Mouse (Mus musculus): ENCODE measurements around the gene Zfp958. TPM values are rescaled to one million over a fixed set of nuclear protein-coding genes. Genes with fewer than 3 reads are reported as not detected.

Gene Zfp958
- polyA plus RNA-seq, 1 experiment from 2014 or later = 14.3 TPM

DNA sequence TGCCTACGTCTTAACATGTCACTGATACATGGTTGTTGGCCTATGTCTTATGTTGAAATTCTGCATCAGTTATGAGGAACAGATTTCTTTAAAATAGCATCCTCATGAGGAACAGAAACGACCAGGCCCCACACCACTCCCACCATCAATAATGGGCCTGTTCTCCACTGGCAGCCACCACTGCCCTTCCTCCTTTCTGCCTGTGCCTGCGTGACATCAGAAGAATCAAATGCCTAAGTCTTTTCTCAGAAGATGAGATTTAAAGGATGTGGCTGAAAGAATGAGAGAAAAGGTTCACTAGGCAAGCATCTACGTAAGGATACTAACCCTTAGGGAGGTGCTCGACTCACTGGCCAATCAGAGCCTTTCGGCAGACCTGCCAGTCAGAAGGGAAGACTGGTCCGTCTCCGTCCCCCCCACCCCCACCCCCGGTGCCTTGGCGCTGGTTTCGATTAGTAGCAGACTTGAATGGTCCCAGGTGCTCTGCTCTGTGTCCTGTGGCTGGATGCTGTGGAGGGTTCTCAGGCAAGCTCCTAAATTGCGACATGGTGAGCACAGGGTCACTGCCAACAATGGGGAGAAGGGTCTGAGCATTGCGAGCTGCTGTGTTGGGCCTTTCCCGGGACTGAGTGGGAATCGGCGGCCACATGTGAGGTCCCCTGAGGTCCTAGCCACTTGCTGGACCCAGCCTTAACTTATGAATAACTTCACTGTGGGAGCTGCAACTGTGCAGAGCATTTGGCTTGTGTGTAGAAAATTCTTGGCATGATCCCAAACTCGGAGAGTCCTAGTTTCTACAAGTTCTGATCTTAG is 62.4 kb downstream of the Zfp958 start:
- Histone ChIP-seq H3K27me3 (ENCODE audit: low read depth, poor library complexity, severe bottlenecking) (no peaks in the 10 kb centered on the region), H3K4me3 (no peak overlapping the region), H3K27ac (replicated peaks) (no peak overlapping the region), H3K36me3 (no peaks in the 10 kb centered on the region), H3K9me3 (replicated peaks) (peaks cover 22% of the 10 kb centered on the region; the same call in 1 of the 2 replicates), H3K4me1 (peaks cover 10% of the 10 kb centered on the region)
- WGBS = 86% methylated on average over 17 of the region's 17 CpGs
- DNase-seq (ENCODE audit: low spot score) = no peak

DNA sequence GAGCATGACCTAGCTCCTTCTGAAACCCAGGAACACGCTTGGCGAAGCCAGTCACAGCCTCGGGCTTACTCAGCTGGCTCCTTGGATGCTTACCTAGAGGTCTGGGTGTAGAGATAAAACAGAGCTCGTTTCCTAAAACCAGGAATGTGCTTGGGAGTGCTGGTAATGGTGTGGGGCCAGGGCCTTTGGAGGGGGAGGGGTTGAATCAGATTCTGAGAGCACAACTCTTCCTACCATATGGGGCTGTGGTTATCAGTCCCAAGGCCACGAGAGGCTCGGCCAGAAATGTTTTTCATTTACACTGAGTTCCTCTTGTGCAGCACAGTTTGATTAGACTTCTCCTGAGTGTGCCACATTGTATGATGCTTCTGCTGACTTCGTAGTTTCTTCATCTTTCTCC is 63.6 kb downstream of the Zfp958 start:
- Histone ChIP-seq H3K9me3 (replicated peaks) (peaks cover 19% of the 10 kb centered on the region; the same call in 1 of the 2 replicates), H3K27ac (replicated peaks) (peak overlapping the region; percentile 95), H3K27me3 (ENCODE audit: low read depth, poor library complexity, severe bottlenecking) (no peaks in the 10 kb centered on the region), H3K4me1 (peaks cover 10% of the 10 kb centered on the region), H3K36me3 (no peaks in the 10 kb centered on the region), H3K4me3 (peak overlapping the region; percentile 72)
- WGBS = 94% methylated on average over 7 of the region's 7 CpGs
- no peak for DNase-seq (ENCODE audit: low spot score)

DNA sequence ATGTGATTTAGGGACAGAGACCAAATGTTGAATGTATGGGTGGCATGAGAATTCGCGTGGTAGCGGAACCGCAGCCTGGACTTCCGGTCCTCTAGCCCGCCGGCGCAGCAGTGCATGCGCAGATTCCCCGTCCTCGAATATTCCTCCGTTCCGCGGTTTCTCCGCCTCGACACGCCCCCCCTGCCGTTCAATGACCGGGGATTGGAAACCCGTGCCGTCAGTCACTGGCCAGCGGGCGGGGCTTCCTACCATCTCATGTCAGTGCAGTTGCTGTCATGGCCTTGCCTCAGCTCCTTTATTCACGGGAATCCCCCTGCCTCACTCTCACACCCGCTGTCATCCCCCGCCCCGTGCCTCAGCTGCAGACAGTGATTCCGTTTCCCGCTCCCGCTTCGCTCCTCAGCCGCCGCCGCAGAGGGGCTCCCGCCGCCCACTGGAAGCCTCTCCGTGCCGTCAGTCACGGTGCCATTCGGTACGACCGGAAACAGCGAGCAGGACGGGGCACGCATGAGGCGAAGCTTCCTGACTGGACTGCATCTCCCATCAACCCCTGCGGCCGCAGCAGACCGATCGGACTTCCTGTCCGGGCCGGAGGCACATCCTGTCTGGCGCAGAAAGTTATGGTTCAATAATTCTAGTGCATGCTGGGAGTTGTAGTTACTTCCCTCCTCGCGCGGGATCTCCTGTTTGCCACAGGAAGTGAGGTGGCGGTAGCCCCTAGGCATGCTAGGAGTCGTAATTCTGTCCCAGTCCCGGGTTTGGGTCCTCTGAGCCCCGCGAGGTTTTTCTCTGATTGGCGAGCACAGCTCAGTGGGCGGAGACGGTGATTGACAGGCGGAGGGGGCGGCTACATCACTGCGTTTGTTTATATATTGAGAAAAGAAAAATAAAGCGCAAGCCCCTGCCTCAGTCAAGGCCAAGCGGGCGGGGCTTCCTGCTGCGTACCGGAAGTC is 64.6 kb downstream of the Zfp958 start:
- peak overlapping the region; percentile 95 for H3K27ac ChIP-seq (replicated peaks)
- DNase-seq (ENCODE audit: low spot score) = peak; percentile 97
- under 1% methylated on average over 72 of the region's 72 CpGs for WGBS
- peaks cover 19% of the 10 kb centered on the region; the same call in 1 of the 2 replicates for H3K9me3 ChIP-seq (replicated peaks)
- H3K4me1 ChIP-seq = peaks cover 10% of the 10 kb centered on the region
- no peaks in the 10 kb centered on the region for H3K27me3 ChIP-seq (ENCODE audit: low read depth, poor library complexity, severe bottlenecking)
- peak overlapping the region; percentile 72 for H3K4me3 ChIP-seq
- no peaks in the 10 kb centered on the region for H3K36me3 ChIP-seq

DNA sequence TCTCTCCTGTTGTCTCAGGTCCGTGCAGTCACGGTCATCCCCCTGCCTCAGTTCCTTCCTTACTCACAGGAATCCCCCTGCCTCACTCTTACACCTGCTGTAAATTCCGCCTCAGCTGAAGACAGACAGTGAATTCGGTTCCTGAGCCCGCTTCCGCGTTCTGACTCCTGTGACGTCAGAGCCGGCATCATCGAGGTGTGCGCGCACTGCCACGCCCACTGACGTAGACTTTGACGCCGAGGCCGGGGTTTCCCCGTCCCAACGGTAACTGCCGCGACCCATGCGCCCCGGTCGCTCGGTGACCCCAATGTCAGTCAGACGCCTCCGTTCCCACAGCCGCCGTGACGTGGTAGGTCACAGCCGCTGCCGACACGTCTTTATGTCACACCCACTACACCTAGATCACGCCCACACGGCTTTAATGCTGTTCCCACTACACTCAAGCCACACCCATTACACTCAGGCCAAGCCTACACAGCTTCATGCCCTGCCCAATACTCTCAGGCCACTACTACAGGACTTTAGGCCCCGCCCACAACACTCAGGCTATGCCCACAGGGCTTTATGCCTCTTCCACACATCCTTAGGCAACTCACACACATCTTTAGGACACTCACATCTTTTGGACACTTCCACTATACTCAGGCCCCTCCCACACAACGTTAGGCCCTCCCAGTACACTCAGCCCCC is 65.4 kb downstream of the Zfp958 start:
- H3K27ac ChIP-seq (replicated peaks) = peak overlapping the region; percentile 95
- no peaks in the 10 kb centered on the region for H3K36me3 ChIP-seq
- peaks cover 19% of the 10 kb centered on the region; the same call in 1 of the 2 replicates for H3K9me3 ChIP-seq (replicated peaks)
- peak overlapping the region; percentile 72 for H3K4me3 ChIP-seq
- H3K4me1 ChIP-seq = peaks cover 10% of the 10 kb centered on the region
- DNase-seq (ENCODE audit: low spot score) = peak; percentile 90
- WGBS = under 1% methylated on average over 37 of the region's 37 CpGs
- no peaks in the 10 kb centered on the region for H3K27me3 ChIP-seq (ENCODE audit: low read depth, poor library complexity, severe bottlenecking)

DNA sequence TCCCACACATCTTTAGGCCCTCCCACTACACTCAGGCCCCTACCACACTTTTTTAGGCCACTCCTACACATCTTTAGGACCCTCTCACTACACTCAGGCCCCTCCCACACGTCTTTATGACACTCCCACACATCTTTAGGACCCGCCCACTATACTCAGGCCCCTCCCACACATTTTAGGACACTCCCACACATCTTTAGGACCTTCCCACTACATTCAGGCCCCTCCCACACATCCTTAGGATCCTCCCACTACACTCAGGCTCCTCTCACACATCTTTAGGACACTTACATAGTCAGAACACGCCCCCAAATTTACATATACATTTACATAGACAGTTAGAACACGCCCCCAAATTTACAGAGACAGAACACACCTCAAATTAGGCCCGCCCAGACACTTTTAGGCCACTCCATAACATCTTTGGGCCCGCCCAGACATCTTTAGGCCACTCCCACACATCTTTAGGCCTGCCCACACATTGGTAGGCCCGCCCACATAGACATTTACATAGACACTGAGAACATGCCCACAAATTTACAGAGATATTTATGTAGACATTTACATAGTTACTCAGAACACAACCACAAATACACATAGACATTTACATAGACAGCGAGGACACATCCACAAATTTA is 66.1 kb downstream of the Zfp958 start:
- DNase-seq (ENCODE audit: low spot score) = no peak
- peaks cover 10% of the 10 kb centered on the region for H3K4me1 ChIP-seq
- no peaks in the 10 kb centered on the region for H3K36me3 ChIP-seq
- peak overlapping the region; percentile 95 for H3K27ac ChIP-seq (replicated peaks)
- H3K27me3 ChIP-seq (ENCODE audit: low read depth, poor library complexity, severe bottlenecking) = no peaks in the 10 kb centered on the region
- WGBS = 76% methylated on average over 8 of the region's 8 CpGs
- H3K4me3 ChIP-seq = peak overlapping the region; percentile 72
- H3K9me3 ChIP-seq (replicated peaks) = peaks cover 19% of the 10 kb centered on the region; the same call in 1 of the 2 replicates

DNA sequence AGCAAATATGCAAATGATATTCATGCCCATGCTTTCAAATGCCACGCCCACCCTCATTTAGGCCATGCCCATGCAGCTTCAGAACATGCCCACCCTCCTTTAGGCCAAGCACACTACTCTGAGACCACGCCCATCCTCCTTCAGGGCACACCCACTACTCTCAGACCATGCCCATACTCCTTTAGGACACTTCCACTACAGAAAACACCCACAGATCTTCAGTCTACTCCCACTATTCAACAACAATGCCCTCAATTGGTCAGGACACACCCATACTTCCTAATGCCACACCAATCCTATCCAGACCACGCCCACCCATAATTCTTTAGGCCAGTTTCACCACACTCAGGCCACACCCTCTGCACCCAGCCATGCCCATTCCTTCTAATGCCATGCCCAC is 66.8 kb downstream of the Zfp958 start:
- WGBS = 90% methylated on average over 3 of the region's 3 CpGs
- H3K27me3 ChIP-seq (ENCODE audit: low read depth, poor library complexity, severe bottlenecking) = no peaks in the 10 kb centered on the region
- peaks cover 19% of the 10 kb centered on the region; the same call in 1 of the 2 replicates for H3K9me3 ChIP-seq (replicated peaks)
- DNase-seq (ENCODE audit: low spot score) = no peak
- H3K4me1 ChIP-seq = peaks cover 10% of the 10 kb centered on the region
- no peaks in the 10 kb centered on the region for H3K36me3 ChIP-seq
- no peak overlapping the region for H3K4me3 ChIP-seq
- no peak overlapping the region for H3K27ac ChIP-seq (replicated peaks)

Other genes starting within 250 kb of the Zfp958 start
- 11.8 and 18.1 TPM in 2 replicates for gene Cers4, start 120.1 kb upstream of the Zfp958 start, polyA plus RNA-seq (2016; fragmentation: Nextera tagmentation; extraction: Ambion mirVana)
- gene Shcbp1, start 166.4 kb downstream of the Zfp958 start, polyA plus RNA-seq (2016; fragmentation: Nextera tagmentation; extraction: Ambion mirVana) = 82.0 and 93.2 TPM in 2 replicates